Comparison of ENCODE assay signal across 8 mouse cellular contexts in the genomic region with DNA sequence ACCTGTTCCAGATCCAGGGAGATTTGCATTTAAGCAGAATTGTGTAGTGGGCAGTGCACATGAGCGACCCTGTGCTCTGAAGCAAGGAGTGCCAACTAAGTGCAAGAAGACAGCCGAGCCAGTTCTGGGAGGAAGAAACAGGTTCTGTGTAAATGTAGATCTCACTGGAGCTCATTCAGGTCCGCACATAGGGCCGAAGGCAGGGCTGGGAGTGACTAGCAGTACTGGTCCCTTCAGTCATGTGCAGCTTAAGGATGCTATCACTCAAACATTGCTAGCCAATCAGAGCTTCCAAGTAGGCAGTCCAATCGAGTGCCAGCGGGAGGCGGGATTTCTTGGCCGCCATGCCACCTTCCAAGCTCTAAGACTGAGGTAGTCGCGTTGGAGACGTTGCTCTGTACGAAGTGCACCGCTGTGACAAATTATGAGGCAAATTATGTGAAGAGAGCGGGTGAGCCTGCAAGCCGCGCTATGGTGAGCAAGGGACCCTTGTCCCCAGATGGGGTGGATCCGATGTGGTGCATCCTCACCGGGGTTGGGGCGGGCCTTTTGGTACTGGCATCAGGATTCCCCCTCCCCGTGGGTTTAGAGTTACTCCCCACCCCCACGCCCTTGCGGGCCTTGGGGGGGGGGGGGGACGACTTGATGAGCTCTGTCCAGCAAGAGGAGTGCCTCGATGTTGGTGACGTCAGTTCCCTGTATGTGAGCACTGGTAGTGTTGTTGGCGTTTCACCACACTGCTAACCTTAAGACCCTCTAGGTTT. TPM values are rescaled to one million over a fixed set of nuclear protein-coding genes. Genes with fewer than 3 reads are reported as not detected.
DNase-seq lines count a peak whose midpoint lies in the region; ATAC-seq lines count a peak whose summit lies in the region.

No protein-coding gene starts in this region.

- peak overlapping the region; percentile 63 for H3K9ac ChIP-seq in intestine, embryonic 14.5 days (ENCODE audit: low read length)

- 0 out of 2 replicates have a peak, but pooled peaks cover 4% of the 10 kb centered on the region for H3K9me3 ChIP-seq in intestine, embryonic 14.5 days (ENCODE audit: control insufficient read depth, low read length)

- peak; percentile 98 for ATAC-seq in intestine, embryonic 14.5 days (replicated peaks; ENCODE audit: low FRiP score, low TSS enrichment, low read depth)

- peak overlapping the region; percentile 67 for H3K4me3 ChIP-seq in intestine, embryonic 14.5 days (ENCODE audit: low read depth, low read length)

- peak overlapping the region; percentile 87 for H3K27ac ChIP-seq in intestine, embryonic 14.5 days (ENCODE audit: low read depth)

- intact Hi-C loops in left cerebral cortex, postnatal 14 days (cut with DNase I): loop anchor here (2.0 to 10.0 kb wide), 2 partner anchors 135 to 239 kb away; partner anchors contain the start of genes AI987944, AW146154 and Gm20449

- under 1% methylated on average over 25 of the region's 26 CpGs for WGBS in intestine, embryonic 14.5 days

- H3K4me2 ChIP-seq in intestine, embryonic 14.5 days (ENCODE audit: low read length): peak overlapping the region; percentile 70

- no peaks in the 10 kb centered on the region; the same call in 1 of the 2 replicates for H3K4me1 ChIP-seq in intestine, embryonic 14.5 days (replicated peaks; ENCODE audit: control insufficient read depth, insufficient read depth, low read length)

- peak; percentile 75 to 79 for DNase-seq in adrenal gland, adult 18-20 months (ENCODE audit: low spot score in 2 of 2)
- DNase-seq in embryo, embryonic 11 days: peak; percentile 93
- DNase-seq in gastrocnemius, postnatal 25 days: peak; percentile 89
- DNase-seq in intestine, embryonic 14.5 days (ENCODE audit: low spot score): peak; percentile 95
- DNase-seq in left cerebral cortex, postnatal 14 days (ENCODE audit: low spot score in 2 of 2): peak; percentile 94 to 99
- peak; percentile 94 for DNase-seq in mesoderm, embryonic 11.5 days (ENCODE audit: low read depth, low spot score)
- DNase-seq in right cerebral cortex, postnatal 36 days (ENCODE audit: low spot score in 2 of 2): peak; percentile 94 to 96
- DNase-seq in yolk sac, embryonic 10.5 days (ENCODE audit: low spot score): peak; percentile 89

- peaks cover 30% of the 10 kb centered on the region for H3K36me3 ChIP-seq in intestine, embryonic 14.5 days (ENCODE audit: control insufficient read depth, insufficient read depth, low read length)

- no peaks in the 10 kb centered on the region for H3K27me3 ChIP-seq in intestine, embryonic 14.5 days (replicated peaks; ENCODE audit: control insufficient read depth, insufficient read depth, low read length)

RNA-seq across cellular contexts. Expression of gene Zfp788, which starts 0.4 kb away (rescaled TPM):
- 10 to 100 TPM; 10.4 to 10.8 TPM for total RNA-seq in adrenal gland, adult 18-20 months (2021)
- total RNA-seq in gastrocnemius, postnatal 25 days (2021): 1 to 10 TPM; 6.5 to 6.9 TPM
- 10.4 and 13.1 TPM in 2 replicates for polyA plus RNA-seq in intestine, embryonic 14.5 days (2014; fragmentation: Nextera tagmentation; extraction: Ambion mirVana)
- total RNA-seq in left cerebral cortex, postnatal 14 days (2021): 10 to 100 TPM; 30.0 to 37.0 TPM

RNA-seq across cellular contexts. Expression of gene 2610021A01Rik, which starts 34.4 kb away (rescaled TPM):
- 10 to 100 TPM; 13.1 to 15.4 TPM for total RNA-seq in adrenal gland, adult 18-20 months (2021)
- 10 to 100 TPM in 1 of 2 experiments, 1 to 10 TPM in 1; 8.7 to 10.2 TPM for total RNA-seq in gastrocnemius, postnatal 25 days (2021)
- polyA plus RNA-seq in intestine, embryonic 14.5 days (2014; fragmentation: Nextera tagmentation; extraction: Ambion mirVana): 15.4 and 16.4 TPM in 2 replicates
- 10 to 100 TPM; 23.7 to 24.3 TPM for total RNA-seq in left cerebral cortex, postnatal 14 days (2021)

RNA-seq across cellular contexts. Expression of gene Gm6871, which starts 59.9 kb away (rescaled TPM):
- total RNA-seq in adrenal gland, adult 18-20 months (2021): not detected
- not detected for total RNA-seq in gastrocnemius, postnatal 25 days (2021)
- not detected in 2 replicates for polyA plus RNA-seq in intestine, embryonic 14.5 days (2014; fragmentation: Nextera tagmentation; extraction: Ambion mirVana)
- total RNA-seq in left cerebral cortex, postnatal 14 days (2021): not detected

Comparison
In these comparisons a context has a peak if more than half of its experiments do, and no peak if none do; other contexts are left out.
1. Peak in every context shown above with its lines: DNase-seq, ATAC-seq, H3K4me3 ChIP-seq and H3K27ac ChIP-seq.